Mouse (Mus musculus): Measurements from ENCODE around the gene Panx1. TPM values are rescaled to one million over a fixed set of nuclear protein-coding genes. Genes with fewer than 3 reads are reported as not detected.
A peak's percentile ranks its signal among the peaks of the same experiment; 100 is the strongest.

The Panx1 gene
- 12.9 and 19.2 TPM in 2 replicates for total RNA-seq (2015)
- total RNA-seq (2017), result 8.0 and 13.1 TPM in 2 replicates

DNA sequence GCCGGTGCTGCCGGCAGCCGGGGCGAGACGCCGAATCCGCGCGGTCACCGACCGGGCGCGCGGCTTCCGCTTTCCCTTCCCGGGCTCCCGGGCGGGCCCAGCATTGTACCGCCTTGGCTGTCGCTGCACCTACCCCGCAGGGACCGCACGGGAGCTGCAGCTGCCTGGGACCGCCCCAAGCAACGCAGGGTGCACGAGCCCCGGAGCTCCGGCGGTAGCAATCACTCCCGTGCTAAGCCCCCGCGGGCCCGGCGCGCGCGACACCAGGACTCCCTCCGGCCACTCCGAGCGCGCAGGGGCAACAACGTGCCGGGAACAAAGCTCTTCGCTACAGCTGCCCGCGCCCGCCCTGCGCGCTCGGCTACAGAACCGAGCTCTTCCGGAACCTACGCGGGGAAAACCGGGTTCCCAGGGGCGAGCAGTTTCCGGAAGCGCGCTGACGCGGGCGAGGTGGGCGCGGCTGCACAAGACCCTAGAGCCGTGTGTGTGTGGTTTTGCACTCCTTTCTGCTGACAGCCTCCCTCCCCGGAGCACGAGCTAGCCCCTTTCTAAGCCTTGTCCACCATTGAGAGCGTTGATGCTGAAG is at the start of gene Panx1:
Gene Panx1 (minus strand): TSS at position 395 of the 586 bp plus-strand sequence.
- ATAC-seq (replicated peaks; ENCODE audit: poor library complexity), result peak; percentile 79

DNA sequence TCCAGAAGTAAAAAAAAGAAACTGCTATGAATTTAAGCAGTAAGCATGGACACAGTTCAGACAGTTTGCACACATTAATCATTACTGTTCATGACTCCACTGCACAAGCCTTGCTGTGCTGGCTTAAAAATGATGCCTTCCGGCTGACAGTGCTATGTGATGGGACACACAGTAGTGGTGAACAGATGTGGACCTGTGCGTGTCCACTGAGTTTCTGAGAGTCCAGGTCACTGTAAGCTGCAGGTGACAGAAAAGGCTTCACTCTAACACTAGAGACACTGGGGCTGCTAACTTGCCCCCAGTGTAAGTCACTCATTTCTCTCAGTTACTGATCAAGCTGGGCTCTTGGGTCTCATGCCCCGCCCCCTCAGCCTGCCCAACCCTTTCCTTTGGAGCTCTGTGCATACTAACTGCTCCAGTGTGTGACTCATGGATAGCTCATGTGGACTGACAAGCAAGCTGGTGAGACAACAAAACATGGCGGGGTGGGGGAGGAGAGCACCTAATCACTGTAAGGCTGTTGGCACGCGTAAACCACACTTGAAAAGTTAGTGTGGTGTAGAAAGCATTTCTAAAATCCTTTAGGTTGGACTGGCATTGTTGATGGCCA is 23.5 kb upstream of the Panx1 start:
- ATAC-seq (replicated peaks; ENCODE audit: poor library complexity), result 0 out of 2 replicates have a peak, but pooled peaks have one; percentile 34

DNA sequence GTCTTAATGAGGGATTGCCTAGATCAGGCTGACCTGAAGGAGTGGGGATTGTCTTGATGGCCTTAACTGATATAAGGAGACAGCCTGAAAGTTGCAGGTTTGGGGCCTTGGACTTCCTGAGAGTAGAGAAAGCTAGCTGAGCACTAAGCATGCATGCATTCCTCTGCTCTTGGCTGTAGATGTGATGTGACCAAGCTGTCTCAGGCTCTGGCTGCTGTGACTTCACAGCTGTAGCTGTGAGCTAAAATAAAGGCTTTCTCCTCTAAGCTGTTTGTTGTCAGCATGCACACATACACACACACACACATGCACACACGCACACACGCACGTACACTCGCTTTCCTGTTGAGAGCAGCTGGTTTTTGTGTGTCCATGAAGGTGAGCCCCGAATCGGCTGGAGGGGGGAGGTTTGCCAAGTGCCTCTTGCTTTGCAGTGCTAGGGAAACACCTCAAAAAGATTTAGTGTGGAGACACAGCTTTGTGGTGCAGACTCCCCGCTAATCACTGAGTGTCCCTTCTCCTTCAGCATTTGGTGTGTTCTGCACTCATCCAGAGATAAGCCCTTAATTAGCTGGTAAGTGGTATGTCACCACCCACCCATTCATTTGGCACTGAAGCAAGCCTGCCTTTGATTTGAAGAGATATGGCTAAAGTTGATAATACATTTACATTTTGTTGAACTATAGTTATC is 22.9 kb upstream of the Panx1 start:
- no peak for ATAC-seq (replicated peaks; ENCODE audit: poor library complexity)

DNA sequence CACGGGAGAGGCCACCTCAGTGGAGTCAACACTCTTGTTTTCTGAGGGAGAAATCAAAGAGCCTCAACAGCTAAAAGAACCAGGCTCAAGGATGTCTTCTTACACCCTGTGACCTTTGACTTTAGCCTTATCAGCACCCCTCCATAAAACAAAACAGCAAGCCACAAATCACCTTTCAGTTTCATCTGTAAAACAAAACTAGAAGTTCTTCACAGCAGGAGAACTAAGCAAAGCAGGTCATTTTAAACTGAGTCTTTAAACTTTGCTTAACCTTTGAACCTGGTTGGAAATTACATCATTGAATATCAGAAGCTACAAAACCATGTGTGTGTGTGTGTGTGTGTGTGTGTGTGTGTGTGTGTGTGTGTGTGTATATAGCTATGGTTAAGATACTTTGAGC is 18.9 kb upstream of the Panx1 start:
- ATAC-seq (replicated peaks; ENCODE audit: poor library complexity), result no peak

DNA sequence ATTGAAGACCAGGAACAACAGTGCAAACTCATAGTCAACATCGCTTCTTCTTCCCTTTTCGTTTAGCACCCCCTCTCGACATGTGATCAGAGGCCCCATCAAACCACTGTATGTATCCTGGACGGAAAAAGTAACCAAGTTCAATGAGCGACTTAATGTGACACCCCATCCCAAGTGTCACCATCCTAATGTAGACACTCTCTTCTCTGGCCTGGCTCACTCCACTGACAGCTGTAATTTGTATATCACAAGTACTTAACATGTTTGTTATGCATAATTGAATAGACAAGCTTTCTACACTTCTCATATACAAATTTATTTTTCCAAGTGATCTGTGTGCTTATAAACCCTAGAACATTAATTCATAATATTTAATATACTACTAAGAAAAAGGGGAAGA is 15.6 kb upstream of the Panx1 start:
- ATAC-seq (replicated peaks; ENCODE audit: poor library complexity), result no peak

DNA sequence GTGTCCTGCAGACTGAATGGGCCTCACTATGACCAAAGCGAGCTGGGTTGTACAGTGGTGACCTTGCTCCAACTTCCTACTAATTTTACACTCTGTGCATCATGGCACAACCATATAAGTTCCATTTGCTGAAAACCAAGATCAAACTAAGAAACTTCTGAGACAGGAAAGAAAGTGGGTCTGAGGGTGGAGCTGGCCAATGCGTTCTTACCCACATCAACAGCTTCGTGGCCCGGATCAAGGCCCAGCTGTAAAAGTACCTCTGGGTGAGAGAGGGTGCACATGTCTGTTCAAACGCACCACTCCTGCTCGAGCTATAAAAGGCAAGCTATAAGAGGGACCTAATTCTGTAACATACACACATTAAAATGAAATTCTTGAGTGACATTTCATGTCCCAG is 14.7 kb upstream of the Panx1 start:
- ATAC-seq (replicated peaks; ENCODE audit: poor library complexity), result no peak

DNA sequence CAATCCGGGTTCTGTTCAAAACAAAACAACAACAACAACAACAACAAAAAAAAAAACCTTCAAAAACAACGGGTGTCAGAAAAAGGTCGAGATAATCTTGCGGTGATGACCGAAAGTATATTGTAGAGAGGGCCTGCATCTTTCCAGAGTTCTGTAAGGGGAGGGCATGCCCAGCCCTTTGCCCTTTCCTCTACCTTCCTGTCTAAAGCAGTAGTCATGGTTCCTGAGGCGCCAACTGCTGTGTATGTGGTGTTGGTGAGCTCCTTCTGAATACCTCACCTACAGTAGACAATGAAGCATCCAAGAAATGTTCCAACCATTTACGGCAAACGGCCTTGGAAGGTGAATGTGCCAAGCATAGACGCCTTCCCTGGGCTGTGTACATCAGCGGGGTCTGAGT is 462 bp upstream of the Panx1 start:
- no peak for ATAC-seq (replicated peaks; ENCODE audit: poor library complexity)

DNA sequence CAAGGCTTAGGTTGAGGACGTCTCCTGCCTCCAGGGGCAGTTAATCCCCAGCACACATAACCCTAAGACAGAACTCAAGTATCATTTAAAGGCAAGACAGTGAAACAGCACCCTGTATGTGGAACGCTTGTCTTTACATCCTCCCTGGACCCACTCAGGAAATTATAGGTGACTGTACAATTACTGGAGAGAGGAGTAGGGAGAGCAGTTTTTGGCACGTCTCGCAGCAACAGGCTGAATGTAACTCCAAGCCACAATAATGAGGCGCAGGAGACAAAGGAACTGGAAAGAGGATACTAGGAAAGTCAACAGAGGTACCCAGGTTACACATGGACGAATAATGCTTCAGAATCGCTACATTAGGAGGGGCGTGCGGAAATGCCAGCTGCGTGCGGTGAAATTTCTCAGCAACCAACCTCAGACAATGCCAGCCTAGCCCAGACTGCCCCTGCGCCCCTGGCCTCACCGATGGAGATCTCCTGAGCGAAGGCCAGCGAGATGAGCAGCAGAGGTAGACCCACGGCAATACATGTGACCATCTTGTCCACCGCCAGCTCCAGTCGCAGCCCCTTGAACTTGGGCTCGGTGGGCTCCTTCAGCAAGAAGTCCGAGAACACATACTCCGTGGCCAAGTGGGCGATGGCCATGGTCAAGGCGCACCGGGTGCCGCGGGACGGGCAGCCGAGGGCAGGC is 741 bp downstream of the Panx1 start:
- peak; percentile 10; the same call in 1 of the 2 replicates for ATAC-seq (replicated peaks; ENCODE audit: poor library complexity)

DNA sequence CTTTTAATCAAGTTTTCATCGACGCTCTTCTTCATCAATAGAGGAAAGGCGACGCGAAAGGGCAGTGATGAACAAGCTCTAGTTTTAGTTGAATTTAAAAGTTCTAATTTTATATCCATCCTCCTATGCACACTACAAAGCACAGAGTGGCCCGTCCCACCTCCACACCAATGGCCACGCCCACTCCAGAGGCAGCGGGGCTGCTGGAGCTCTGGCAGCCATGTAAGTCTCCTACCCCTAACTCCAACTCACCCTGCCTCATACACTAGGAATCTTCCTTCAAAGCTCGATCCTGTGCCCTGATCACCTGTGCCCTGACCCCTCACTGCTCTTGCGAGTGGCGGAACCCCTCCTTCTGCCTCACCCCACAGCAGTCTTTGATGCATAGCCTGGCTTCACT is 3.7 kb downstream of the Panx1 start:
- no peak for ATAC-seq (replicated peaks; ENCODE audit: poor library complexity)

DNA sequence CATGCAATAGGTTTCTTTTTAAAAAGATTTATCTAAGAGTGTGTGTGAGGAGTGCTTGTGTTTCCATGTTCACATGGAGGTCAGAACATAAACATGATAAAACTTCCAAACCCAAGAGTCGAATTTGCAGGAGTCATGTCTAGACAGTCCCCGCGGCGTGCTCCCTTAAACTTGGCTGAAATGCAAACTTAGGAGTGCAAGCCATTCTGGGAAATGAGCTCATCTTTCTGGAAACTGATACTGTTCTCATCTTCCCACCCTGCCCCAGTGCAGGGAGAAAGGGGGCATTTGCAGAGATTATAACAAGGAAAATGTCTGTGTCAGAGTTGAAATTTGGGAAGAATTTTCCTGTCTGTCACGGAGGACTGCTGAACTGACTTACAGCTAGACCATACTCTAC is 5.4 kb downstream of the Panx1 start:
- ATAC-seq (replicated peaks; ENCODE audit: poor library complexity), result no peak

DNA sequence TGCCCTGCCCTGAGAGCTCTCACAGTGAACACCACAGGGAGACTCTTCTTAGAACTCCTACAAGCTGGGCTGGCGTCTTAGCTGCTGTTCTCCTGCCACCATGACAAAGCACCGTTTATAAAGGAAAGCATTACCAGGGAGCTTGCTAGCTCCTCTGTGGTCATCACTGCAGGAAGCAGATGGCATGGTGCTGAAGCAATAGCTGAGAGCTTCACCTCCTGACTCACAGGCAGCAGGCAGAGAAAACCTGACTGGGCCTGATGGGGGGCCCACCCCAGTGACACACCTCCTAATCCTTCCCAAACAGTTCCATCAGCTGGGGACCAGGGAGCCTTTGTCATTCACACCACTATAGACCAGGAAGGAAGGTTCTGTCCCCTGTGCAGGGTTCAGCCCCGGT is 7.6 kb downstream of the Panx1 start:
- peak; percentile 93 for ATAC-seq (replicated peaks; ENCODE audit: poor library complexity)

DNA sequence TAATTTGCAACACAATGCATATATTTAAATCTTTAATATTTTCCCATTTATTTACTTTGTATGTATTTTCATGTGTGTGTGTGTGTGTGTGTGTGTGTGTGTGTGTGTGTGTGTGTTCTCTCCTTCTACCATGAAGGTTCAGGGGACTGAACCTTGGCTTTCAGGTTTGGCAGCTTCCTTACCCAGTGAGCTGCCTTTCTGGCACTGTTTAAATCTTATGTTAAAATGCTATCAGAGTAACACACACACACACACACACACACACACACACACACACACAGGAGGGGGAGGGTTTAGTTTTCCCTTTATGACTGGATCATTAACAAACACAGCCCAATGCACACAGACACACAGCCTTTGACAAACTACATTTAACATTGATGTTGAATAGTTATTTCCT is 8.0 kb downstream of the Panx1 start:
- ATAC-seq (replicated peaks; ENCODE audit: poor library complexity), result peak; percentile 1; the same call in 1 of the 2 replicates

DNA sequence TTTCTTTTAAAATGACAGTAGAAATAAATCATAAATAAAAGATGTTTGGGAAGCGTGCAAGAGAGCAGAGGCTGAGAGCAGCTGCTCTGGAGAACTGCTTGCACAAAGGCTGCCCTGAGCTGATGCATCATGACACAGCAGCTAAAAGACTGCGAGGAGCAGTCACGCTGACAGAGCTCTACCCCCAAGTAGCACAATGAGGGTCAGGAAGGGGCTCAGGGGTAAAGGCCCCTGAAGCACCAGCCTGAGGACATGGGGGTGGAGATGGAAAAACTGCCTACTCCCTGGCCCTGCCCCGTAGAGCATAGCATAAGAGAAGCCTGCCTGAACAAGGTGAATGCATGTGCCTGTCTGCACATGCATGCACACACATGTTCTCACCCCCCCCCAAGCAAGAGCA is 8.5 kb downstream of the Panx1 start:
- ATAC-seq (replicated peaks; ENCODE audit: poor library complexity), result no peak

DNA sequence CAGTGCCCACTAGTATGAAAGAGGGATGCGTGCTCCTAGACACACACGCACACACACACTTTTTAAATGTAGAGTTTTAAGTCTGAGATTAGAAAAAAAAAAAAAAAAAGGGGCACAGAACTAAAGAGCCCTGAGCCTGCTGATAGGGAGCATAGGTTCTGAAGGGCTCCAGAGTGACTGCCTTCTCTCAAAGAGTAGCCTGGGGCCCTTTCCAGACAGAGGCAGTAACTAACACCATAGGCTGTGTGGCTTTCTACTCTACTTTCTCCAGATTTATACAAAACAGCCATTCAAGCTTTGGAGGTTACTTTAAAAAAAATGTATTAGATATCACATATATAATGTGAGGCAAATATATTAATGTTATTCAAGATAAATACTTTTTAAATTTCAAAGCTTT is 8.9 kb downstream of the Panx1 start:
- ATAC-seq (replicated peaks; ENCODE audit: poor library complexity), result no peak

DNA sequence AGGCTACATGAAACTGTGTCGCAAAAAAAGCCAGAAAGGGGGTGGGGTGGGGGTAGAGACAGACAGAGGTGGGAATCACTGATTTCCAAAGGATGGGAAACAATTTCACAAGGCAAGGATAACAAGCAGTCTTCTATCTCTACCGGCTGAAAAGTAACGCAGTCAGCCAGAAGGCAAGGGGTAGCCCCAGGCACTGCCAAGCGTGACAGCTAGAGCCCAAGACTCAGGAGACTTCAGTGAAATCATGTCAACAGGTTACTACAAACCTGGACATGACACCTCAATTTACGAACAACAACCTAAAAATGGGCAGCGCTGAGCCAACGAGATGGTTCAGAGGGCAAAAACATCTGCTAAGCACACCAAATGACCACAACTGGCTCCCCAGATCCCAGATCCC is 9.3 kb downstream of the Panx1 start:
- ATAC-seq (replicated peaks; ENCODE audit: poor library complexity), result no peak

DNA sequence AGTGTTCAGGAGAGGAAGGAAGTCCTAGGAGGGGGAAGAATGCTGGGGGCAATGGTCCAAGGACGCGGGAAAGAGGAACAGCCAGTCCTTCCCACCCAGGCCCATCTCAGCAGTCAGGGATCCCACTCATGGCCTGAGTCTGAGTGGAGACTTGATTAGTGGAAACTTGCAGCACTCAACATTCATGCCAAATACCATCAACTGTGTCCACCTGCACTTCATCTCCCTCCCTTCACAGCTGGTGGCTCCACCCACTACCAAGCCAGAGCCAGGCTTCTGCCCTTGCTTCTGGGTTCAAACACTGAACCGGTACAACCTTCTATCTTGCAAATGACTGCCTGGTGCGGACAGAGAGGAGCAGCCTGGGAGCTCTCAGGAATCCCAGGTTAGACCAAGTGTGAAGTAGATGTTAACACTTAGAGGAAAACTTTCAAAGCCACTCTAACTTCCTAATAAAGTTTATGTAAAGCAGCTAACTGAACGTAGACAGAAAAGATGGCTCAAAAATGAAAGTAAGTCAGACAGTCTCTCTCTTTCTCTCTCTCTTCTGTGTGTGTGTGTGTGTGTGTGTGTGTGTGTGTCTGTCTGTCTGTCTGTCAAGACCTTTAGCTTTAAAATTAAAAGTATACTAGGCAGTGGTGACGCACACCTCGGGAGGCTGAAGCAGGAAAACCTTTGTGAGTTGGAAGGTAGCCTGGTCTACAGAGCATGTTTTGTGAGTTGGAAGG is 10.6 kb downstream of the Panx1 start:
- ATAC-seq (replicated peaks; ENCODE audit: poor library complexity), result peak; percentile 40

DNA sequence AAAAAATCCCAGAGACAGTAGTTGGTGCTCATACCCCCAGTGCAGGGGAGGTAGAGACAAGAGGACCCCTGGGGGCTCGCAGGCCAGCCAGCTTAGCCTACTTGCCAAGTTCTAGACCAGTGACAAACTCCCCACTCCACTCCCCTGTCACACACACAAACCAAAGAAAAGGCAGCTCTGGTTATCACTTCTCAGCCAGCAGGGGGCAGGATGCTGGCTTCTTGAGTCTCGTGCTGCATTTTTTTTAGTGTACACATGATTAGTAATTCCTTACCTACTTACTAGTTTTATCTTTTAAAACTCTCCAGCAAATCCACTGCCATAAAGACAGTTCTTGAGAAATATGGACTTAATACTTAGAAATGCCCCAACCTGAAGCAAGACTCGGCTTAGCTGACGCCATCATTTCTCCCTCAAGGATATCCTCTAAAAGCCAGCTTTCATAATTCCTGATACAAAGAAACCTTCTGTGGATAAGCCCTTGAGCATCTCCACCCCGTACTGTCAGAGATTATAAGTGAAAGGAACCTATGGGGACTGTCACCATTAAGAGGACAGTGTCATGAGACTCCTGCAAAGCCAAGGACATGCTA is 11.6 kb downstream of the Panx1 start:
- no peak for ATAC-seq (replicated peaks; ENCODE audit: poor library complexity)

DNA sequence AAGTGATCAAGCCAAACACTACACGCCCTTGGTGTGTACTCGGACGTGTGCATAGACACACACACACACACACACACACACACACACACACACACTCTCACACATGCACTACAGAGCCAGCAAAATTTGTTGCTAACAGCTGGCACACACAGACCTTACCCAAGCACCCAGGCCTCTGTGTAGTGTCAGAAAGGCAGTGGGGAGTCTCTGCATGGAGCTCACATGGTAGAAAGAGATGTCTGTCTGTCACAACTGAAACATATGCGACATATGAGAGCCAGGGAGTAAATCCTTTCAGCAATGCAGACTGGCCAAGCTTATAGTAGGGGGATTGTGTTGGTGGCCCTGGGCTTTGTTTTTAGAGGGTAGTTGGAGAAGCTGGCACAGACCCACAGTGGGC is 12.5 kb downstream of the Panx1 start:
- ATAC-seq (replicated peaks; ENCODE audit: poor library complexity), result no peak

DNA sequence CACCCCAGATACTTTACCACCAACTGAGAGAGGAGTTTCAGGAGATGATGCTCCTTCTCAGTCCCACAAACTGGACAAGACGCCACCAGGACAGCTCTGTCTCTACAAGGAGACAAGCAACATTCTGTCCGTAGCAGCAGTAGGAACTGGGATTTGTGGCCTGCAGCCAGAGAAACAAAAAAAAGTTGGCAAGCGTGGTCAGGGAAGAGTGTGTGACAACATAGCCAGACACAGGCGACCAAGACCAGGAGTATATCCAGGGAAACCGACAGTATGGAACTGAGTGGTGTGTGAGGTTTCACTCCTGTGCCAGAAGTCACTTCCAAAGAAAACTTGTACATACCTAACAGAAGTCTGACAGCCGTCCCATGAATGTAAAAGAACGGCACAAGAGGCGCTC is 14.5 kb downstream of the Panx1 start:
- no peak for ATAC-seq (replicated peaks; ENCODE audit: poor library complexity)

DNA sequence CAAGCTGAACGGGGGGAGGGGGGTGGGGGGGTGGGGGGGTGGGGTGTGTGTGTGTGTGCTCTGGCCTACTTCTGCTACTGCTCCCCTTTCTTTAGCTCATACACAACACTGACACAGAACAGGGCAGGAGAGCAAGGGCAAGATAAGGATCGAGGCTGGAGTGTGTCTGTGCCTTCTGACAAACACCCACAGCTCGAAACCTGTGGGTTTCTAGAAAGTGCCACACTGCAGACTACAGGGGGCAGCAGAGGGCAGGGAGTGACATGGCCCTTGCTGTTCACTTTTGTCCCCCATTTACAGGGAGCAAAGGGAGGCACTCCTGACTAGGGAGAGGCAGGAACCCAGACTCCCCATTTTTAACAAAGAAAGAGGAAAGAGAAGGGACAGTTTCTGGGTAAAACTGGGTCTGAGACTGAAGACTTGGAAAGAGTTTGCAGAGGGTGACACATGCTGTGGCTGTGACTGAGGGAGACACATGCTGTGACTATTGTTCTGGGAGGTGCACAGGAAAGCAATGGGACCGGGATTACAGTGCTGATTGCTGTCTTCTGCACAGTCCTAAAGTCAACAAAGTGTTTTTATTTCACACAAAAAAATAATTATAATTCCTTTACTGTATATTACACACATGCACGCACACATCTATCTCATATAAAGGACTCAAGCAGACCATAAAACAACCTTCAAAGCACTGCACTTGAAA is 16.1 kb downstream of the Panx1 start:
- ATAC-seq (replicated peaks; ENCODE audit: poor library complexity), result peak; percentile 92

All from megakaryocyte progenitor cell, adult 5-6 weeks (primary cell).